Mouse (Mus musculus): ENCODE data around the gene Keap1.
"Not testable (repeated sequence)": the region's sequence is repeated elsewhere in the genome, so short reads cannot be mapped to it uniquely, and the experiment has no call there.

Keap1 gene

DNA sequence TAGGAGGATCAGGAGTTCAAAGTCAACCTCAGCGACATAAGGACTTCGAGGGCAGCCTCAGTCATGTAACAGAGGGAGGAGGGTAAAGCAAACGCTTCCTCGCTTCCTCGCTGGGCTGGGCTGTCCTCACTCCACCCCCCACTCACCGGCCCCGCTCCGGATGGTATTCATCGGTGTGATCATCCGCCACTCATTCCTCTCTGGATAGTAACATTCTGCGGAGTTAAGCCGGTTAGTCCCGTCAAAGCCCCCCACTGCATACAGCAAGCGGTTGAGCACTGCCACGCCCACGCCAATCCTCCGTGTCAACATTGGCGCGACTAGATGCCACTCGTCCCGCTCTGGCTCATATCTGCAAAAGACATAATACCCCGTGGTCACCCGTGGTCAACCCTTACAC lies 7.6 kb downstream of the Keap1 start:
- no peak for DNase-seq (ENCODE audit: low read depth)

DNA sequence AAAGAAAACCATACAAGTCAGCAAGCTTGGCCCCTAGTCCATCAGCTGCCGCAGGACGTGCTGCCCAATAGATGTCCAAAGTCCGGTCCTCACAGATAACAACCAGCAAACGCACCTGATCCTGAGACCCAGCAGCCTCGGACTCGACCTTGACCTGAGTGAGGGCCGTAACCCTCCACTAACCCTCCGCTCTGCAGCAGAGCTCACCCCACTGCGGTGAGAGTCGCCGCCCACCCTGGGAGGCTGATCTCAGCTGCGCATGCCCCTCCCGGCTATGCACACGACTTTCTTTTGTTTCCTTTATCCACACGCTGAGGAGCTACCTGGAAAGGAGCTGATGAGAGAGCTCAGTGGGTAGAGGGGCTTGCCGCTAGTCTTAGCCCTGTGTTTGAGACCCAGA lies 11.8 kb downstream of the Keap1 start:
- DNase-seq (ENCODE audit: low read depth), result no peak

DNA sequence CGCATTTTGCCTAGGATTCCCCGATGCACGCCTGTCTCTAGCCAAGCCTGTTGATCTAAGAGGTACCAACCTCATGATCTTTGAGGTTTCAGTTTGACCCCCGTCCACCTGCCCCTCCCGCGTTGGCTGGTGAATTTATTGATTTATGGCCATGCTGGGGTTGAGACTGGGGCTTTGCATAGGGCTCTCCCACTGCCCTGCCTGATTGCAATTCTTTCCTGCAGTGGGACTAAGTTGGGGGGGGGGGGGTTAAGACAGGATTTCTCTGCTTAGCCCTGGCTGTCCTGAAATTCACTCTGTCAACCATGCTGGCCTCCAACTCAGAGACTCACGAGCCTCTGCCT lies 13.8 kb downstream of the Keap1 start:
- DNase-seq (ENCODE audit: low read depth), result no peak

DNA sequence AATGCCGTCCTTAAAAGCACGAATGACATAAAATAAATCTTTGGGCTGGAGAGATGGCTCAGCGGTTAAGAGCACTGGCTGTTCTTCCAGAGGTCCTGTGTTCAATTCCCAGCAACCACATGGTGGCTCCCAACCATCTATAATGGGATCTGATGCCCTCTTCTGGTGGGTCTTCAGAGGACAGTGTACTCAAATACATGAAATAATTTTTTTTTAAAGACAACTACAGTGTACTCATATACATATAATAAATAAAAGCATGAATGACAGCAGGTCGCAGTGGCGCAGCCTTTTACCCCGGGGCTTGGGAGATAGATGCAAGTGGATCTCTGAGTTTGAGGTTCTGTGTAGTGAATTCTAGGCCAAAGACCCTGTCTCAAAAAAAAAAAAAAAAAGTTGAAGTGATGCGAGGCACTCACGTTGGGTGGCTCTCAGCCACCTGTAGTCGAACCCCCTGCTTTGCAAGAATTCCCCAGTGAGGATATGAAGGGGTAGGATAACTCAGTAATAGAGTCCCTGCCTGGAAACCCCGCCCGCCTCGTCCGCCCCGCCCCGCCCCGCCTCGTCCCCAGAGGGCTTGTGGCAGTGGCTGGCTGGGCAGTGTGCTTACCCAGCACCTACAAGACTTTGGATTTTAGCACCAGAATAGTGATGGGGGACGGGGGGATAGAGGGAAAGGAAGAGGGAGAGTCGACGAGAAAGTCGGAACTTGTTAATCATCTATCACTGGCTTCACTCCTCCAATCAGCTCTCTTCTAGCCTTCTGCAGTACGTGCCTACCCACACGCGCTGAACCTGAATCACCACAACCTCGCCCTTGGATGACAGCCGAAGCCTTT lies 14.4 kb downstream of the Keap1 start:
- DNase-seq (ENCODE audit: low read depth), result peak; percentile 56

DNA sequence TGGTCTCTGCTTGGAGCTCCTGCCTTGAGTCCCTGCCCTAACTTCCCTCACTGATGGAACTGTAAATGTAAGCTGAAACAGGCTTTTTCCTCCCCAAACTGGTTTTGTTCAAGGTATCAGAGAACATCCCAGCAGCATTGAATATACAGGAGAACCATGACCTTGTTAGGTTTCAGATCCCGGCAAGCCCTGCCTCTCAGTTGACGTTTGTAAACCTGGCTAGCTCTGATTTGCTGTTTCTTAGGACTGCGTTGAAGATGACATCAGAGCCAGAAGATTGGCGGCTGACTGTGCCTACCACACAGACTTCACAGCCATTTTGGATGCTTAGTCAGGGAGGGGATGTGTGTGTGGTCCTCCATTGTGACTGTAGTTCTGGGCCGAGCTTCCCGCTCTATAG lies 15.3 kb downstream of the Keap1 start:
- DNase-seq (ENCODE audit: low read depth), result no peak

DNA sequence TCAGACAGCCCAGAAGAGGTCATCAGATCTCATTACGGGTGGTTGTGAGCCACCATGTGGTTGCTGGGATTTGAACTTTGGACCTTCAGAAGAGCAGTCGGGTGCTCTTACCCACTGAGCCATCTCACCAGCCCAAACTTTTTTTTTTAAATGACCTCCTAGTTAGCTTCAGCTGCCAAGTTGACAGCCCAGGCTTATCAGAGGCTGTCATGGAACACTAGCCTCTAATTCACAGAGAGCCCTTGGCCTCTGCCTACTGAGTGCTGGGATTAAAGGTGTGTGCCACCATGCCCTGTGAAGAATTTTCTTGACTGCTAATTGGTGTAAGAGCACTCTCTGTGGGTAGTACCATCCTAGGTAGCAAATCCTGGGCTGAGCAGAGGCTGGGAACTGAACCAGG lies 15.7 kb downstream of the Keap1 start:
- not testable (repeated sequence) for DNase-seq (ENCODE audit: low read depth)

DNA sequence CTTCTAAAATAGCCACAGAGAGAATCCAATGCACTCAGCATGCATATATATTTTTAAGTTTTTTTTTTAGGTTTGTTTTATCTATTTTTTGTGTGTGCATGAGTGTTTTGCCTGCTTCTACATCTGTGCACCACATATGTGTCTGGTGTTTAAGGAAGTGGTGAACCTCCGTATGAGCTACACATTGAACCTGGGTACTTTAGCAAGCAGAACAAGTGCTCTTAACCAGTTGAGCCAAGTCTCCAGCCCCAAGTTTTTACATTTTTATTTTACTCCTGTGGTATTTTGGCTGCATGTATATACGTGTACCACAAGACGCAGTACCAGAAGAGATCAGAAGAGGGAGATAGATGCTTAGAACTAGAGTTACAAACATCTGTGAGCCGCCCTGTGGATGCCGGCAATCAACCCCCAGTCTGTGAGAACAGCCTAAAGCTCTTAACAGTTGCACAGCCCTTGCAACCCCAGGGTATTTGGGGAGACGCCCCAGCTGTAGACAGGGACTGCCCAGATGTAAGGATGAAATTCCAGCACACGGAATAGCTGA lies 17.7 kb downstream of the Keap1 start:
- no peak for DNase-seq (ENCODE audit: low read depth)

DNA sequence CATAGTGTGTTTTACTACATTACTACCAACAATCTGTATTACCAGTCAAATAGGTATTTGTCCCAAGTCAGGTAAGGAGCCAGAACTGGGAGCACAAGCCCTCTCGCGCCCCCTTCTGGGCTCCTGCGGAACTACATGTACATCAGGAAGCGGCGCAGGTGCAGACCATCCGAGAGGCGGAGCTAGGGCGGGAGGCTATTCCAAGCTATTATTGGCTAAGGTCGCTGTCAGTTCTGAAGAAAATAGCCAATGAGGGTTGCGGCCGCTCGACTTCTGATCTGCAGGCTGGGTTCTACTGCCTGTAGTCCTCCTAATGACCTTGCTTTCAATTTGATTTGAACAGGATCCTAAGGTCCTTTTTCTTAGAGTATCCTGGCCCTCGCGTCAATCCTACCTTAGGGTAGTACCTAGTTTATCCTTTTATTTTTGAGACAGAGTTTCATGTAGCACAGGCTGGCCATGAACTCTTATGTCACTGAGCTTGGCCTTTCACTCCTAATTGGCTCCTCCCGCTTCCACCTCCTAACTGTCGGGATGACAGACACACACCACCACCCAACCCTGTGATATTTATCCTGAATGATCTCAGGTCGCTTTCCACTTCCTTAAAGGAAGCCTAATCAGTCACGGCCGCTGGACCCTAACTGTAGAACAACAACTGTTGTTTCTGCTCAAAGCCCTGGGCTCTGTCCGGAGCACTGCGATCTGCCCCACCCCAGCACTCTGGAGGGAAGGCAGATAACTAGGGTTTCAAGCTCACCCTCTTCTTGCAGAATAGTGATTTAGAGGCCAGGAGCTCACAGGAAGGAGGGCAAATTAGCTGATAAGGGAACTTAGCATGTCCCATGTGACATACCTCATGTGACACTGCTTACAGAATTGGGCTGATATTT lies 18.4 kb downstream of the Keap1 start:
- peak; percentile 69 for DNase-seq (ENCODE audit: low read depth)

DNA sequence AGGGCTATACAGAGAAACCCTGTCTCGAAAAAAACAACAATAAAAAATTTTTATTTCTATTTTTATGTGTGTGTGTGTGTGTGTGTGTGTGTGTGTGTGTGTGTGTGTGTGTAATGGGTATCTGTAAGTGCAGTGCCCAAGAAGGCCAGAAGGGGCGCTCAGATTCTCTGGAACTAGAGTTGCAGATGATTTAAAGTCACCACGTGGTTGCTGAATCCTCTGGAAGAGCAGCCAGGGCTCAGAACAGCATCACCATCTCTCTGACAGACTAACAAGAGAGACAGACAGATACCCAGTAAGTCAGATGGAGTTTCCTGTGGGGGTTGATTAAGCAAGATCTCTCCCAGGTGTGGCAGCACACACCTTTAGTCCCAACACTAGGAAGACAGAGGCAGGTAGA lies 19.3 kb downstream of the Keap1 start:
- DNase-seq (ENCODE audit: low read depth), result no peak

DNA sequence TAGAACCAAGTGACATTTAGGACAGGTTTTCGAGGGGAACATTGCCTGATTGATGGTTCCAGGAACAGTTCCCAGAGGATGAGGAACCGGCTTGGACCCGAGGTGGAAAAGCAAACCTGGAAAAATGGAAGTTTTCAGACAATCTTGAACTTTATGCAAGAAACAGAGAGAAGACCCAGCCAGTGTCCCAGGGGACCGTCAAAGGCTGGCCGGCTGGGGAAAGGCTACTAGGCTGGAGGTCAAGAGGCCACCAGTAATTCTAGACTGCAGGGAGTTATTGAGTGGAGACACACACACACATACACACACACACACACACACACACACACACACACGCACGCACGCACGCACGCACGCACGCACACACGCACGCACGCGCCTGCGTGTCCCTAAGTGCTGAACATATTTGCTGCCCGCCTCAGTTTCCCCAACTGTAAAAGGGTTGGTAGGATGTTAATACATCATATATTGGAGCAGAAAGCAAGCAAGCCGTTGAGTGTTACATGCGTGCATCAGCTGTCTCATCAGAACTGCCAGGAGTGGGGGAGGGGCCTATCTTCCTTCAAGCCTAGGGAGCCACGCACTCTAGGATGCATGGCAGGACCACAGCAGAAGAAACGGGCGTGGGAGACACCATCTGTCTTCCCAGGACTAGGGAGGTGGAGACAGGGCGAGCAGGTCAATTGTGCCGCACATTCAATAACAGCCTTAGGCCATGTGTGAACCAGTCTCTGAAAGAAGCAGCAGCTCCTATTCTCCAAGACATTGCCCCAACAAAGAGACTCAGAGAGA lies 22.9 kb downstream of the Keap1 start:
- DNase-seq (ENCODE audit: low read depth), result no peak

DNA sequence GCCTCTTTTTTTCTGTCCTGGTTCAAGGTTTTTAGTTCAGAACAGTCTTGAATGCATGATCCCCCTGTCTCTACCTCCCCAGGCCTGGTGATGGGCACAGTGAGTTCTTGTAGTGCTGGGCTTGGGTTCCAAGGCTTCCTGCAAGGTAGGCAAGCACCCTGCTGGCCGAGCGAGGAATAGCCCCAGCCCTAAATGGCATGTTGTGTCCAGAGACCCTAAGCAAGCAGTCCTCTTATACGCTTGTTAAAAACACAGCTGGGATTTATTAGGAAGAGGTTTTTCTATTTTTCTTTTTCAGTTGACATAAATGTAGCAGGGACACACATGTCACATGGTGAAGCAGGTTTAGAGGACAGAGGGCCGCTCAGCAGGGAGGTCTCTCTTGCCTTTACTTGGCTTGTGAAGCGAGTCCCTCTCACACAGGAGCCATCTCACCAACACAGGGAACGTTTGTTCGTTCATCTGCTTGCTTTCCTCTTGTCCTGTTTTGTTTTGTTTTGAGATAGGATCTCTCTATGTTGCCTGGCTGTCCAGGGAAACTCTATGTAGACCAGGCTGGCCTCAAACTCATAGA lies 25.5 kb downstream of the Keap1 start:
- no peak for DNase-seq (ENCODE audit: low read depth)

DNA sequence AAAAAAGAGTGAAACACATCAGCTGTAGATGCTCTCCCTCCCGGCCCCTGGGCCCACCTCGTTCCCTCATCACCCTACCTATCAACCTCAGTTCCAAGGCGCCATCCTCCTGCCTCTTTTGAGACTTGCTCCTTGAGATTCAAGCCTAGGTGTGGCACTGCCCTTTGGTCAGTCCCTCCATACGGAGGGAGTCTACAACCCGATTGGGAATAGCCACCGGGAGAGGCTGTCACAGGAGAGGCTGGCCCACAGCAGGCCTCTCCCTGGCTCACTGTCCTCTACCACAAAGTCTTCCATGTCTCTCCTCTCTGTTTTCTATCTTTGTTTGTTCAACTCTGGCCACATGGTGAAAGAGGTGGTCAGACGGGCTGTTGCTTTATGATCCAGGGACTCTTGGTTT lies 27.5 kb downstream of the Keap1 start:
- no peak for DNase-seq (ENCODE audit: low read depth)

DNA sequence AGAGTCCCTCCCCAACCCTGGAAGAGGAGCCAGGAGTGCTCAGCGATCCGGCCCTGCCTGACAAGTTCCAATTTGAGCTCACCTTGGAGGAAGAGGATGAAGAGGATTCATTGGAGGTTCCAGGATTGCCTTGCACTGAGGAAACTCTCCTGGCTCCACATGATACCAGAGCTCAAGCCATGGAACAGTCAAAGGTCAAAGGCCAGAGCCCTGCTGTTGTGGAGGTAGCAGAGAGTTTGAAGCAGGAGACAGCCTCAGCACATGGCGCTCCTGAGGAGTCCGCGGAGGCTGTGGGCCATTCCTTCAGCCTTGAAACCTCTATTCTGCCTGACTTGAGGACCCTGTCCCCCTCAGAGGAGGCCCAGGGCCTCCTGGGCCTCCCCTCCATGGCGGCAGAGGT lies 28.3 kb downstream of the Keap1 start:
- no peak for DNase-seq (ENCODE audit: low read depth)

DNA sequence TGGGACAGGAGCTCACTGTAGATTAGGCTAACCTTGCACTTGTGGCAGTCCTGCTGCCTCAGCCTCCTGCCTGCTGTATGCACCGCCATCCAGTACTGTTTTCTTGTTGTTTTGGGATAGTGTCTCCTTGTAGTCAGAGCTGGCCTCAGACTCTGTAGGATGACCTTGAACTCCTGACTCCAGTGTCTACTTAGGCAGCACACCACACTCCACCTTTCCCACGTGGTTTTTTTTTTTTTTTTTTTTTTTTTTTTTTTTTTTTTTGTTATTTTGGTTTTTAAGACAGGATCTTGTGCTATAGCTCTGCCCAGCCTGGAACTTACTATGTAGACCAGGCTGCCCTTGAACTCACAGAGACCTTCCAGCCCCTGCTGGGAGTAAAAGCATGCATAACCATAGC lies 30.5 kb downstream of the Keap1 start:
- no peak for DNase-seq (ENCODE audit: low read depth)

DNA sequence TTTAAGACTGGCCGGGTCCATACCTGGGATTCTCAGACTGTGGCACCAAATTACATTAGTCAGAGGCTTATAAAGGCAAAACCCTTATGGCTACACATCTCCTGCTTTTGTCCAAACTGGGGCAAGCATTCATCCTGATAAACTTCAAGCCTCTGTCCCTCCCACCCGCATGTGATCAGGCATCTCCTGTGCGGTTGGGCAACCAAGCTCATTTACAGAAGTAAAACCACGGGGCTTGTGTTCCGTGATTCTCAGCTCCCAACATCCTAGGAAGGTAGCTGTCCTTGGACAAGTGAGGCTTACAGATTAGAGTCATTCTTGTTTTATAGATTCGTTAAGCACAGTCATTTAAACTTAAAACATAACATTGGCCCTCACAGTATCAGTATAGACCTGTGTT lies 32.3 kb downstream of the Keap1 start:
- no peak for DNase-seq (ENCODE audit: low read depth)

DNA sequence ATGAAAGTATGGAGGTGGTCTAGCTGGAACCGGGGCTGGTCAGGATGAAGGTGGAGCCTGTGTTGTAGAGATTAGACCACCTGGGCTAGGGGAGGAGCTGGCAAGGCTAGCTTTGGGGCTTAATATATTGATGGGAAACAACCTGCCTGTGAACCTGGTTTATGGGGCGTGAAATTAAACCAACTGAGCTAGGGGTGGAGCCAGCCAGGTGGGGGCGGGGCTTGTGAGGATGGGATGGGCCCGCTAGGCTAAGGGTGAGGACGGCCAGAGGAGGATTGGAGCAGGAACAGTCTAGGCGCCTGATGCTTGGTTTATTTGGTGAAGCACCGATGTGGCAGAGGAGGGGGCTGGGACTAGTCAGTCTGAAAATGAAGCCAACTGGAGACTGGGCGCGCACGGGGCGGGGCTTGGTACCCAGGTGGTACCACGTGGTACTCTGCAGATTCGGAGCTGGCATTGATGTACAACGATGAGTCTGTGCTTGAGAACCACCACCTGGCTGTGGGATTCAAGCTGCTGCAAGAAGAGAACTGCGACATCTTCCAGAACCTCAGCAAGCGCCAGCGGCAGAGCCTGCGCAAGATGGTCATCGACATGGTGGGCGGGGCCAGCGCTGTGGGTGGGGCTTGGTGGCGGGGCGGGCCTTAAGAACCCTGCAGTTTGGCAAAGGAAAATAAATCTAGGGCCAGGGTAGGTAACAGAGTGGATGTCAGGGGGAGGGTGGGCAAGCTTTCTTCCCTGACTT lies 34.5 kb downstream of the Keap1 start:
- no peak for DNase-seq (ENCODE audit: low read depth)

DNA sequence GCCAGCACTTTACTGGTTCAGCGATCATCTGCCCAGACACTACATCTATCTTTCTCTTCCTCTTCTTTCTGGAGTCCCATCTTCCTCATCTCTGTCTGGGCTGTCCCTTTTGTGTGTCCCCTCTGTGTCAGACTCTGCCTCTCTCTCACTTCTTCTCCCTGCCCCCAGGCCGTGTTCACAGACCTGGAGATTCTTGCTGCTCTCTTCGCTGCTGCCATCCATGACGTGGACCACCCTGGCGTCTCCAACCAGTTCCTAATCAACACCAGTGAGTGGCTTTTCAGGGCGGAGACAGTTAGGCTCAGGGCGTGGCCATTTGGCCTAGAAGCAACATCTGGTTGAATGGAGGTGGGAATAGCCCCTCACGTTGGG lies 35.0 kb downstream of the Keap1 start:
- no peak for DNase-seq (ENCODE audit: low read depth)

DNA sequence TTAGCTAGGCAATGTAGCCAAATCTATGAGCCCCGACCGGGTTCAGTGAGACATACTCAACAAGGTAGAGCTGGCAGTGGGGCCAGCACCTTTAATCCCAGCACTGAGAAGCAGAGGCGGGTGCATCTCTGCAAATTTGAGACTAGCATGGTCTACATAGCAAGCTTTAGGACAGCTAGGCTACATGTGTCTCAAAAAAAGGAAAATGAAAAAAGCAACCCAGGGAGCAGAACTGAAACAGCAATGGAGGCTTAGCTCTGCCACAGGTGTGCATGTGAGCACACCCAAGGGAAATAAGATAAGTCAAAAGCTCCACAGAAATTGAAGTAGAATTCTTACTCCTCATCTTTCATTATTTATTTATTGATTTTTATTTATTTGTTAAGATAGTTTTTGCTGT lies 40.2 kb downstream of the Keap1 start:
- DNase-seq (ENCODE audit: low read depth), result no peak

DNA sequence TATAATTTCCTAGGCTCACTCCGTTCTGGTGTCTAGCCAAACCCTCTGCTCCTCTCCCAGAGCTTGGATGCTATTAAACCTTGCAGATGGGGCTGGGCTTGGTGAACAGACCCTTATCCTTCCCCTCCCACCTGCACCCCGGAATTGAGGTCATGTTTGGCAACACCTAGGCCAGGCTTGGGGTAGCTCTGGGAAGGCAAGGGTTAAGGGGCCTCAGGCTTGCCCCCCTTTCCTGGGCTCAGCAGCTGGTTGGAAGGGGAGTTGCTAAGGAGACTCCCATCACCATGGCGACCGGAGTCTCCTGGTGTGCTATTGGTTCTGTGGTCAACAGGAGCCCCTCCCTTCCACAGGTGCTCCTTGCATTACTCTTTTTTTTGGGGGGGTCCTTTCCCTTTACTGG lies 41.2 kb downstream of the Keap1 start:
- DNase-seq (ENCODE audit: low read depth), result no peak

DNA sequence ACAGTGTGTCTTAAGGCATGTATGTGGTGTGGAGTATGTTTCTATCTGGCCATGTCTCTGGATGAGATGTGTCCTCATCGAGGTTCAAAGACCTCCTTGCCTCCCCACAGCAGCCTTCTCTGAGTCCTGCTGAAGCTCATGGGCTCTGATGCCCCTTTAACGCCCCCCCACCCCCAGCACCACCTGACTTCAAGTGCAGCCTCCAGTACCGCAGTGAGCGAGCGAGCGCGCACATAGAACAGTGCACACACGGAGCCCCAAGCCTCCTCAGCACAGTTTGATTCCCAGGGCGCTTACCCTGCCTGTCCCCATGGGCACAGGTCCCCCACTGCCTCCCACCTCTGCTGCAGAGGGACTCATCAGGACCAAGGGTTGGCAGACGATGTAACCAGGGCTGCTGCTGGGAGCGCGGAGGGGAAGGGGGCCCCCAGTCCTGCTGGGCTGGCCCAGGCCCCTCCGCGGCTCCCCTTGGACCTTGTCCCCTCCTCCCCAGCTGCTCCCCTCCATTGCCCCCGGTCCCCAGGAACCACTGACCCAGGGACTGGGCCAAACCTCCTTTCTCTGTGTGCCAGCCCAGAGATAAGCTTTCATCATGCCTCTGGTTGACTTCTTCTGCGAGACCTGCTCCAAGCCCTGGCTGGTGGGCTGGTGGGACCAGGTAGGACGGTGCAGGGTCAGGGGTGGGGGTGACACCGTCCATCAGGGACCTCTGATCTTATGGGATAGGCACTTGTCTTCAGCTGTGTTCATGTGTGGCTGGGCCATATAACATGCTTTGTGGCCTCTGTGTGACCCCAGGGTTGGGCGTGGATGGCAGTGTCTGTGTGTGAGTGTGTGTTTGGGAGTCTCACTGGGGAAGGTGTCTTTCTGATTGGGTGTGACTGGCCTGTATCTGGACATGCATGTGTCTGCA lies 42.4 kb downstream of the Keap1 start:
- DNase-seq (ENCODE audit: low read depth), result no peak

Measured in fibroblast of lung, adult 2 months (primary cell).